Mouse (Mus musculus): ENCODE results near the gene Catsperg2. TPM values are rescaled to one million over a fixed set of nuclear protein-coding genes. Genes with fewer than 3 reads are reported as not detected.
"Not testable (repeated sequence)": the region's sequence is repeated elsewhere in the genome, so short reads cannot be mapped to it uniquely, and the experiment has no call there.

The Catsperg2 gene
- polyA plus RNA-seq, 1 experiment from 2014 or later: not detected

GRCm38 (mm10) chr7:29760476-29760875, 33.6 kb upstream of the Catsperg2 start:
- Histone ChIP-seq H3K9me3 (ENCODE audit: control insufficient read depth, low read length) (0 out of 2 replicates have a peak, but pooled peaks cover 3% of the 10 kb centered on the region), H3K36me3 (ENCODE audit: control insufficient read depth, insufficient read depth, low read length) (no peaks in the 10 kb centered on the region), H3K4me3 (ENCODE audit: low read depth, low read length) (no peak overlapping the region), H3K27ac (replicated peaks; ENCODE audit: low read depth, low read length) (no peak overlapping the region), H3K4me2 (ENCODE audit: low read depth, low read length) (no peak overlapping the region), H3K27me3 (replicated peaks; ENCODE audit: control insufficient read depth, insufficient read depth, low read length) (no peaks in the 10 kb centered on the region), H3K9ac (ENCODE audit: low read depth, low read length) (no peak overlapping the region), H3K4me1 (ENCODE audit: control insufficient read depth, insufficient read depth, low read length) (no peaks in the 10 kb centered on the region)
- WGBS: 85% methylated on average over 5 of the region's 5 CpGs
- ATAC-seq (ENCODE audit: low read depth) (no peak), DNase-seq (ENCODE audit: low spot score) (no peak)

- ATAC-seq (ENCODE audit: low read depth): no peak
- Histone ChIP-seq H3K9ac (ENCODE audit: low read depth, low read length) (no peak overlapping the region), H3K27me3 (replicated peaks; ENCODE audit: control insufficient read depth, insufficient read depth, low read length) (no peaks in the 10 kb centered on the region), H3K4me3 (ENCODE audit: low read depth, low read length) (no peak overlapping the region), H3K27ac (replicated peaks; ENCODE audit: low read depth, low read length) (no peak overlapping the region), H3K36me3 (ENCODE audit: control insufficient read depth, insufficient read depth, low read length) (no peaks in the 10 kb centered on the region), H3K9me3 (ENCODE audit: control insufficient read depth, low read length) (no peaks in the 10 kb centered on the region), H3K4me2 (ENCODE audit: low read depth, low read length) (no peak overlapping the region), H3K4me1 (ENCODE audit: control insufficient read depth, insufficient read depth, low read length) (no peaks in the 10 kb centered on the region)
- 83% methylated on average over 3 of the region's 3 CpGs for WGBS
- no peak for DNase-seq (ENCODE audit: low spot score)
Observed at GRCm38 (mm10) chr7:29742258-29742657, 15.4 kb upstream of the Catsperg2 start.

GRCm38 (mm10) chr7:29728055-29728454, 1.2 kb upstream of the Catsperg2 start:
- no peaks in the 10 kb centered on the region for H3K27me3 ChIP-seq (replicated peaks; ENCODE audit: control insufficient read depth, insufficient read depth, low read length)
- H3K9ac ChIP-seq (ENCODE audit: low read depth, low read length): no peak overlapping the region
- ATAC-seq (ENCODE audit: low read depth) (no peak), DNase-seq (ENCODE audit: low spot score) (peak; percentile 7)
- H3K36me3 ChIP-seq (ENCODE audit: control insufficient read depth, insufficient read depth, low read length): no peaks in the 10 kb centered on the region
- WGBS: 75% methylated on average over 2 of the region's 2 CpGs
- H3K4me1 ChIP-seq (ENCODE audit: control insufficient read depth, insufficient read depth, low read length): no peaks in the 10 kb centered on the region
- H3K27ac ChIP-seq (replicated peaks; ENCODE audit: low read depth, low read length): no peak overlapping the region
- no peak overlapping the region for H3K4me3 ChIP-seq (ENCODE audit: low read depth, low read length)
- no peak overlapping the region for H3K4me2 ChIP-seq (ENCODE audit: low read depth, low read length)
- H3K9me3 ChIP-seq (ENCODE audit: control insufficient read depth, low read length): peaks cover 10% of the 10 kb centered on the region

- not testable (repeated sequence) for H3K4me3 ChIP-seq (ENCODE audit: low read depth, low read length); H3K9ac ChIP-seq (ENCODE audit: low read depth, low read length); H3K4me2 ChIP-seq (ENCODE audit: low read depth, low read length); H3K27me3 ChIP-seq (replicated peaks; ENCODE audit: control insufficient read depth, insufficient read depth, low read length); H3K36me3 ChIP-seq (ENCODE audit: control insufficient read depth, insufficient read depth, low read length); H3K9me3 ChIP-seq (ENCODE audit: control insufficient read depth, low read length); H3K27ac ChIP-seq (replicated peaks; ENCODE audit: low read depth, low read length); ATAC-seq (ENCODE audit: low read depth); H3K4me1 ChIP-seq (ENCODE audit: control insufficient read depth, insufficient read depth, low read length)
- DNase-seq (ENCODE audit: low spot score): peak; percentile 13
- 23% methylated on average over 16 of the region's 17 CpGs for WGBS
Observed at GRCm38 (mm10) chr7:29725461-29726142, 1.2 kb downstream of the Catsperg2 start.

GRCm38 (mm10) chr7:29708891-29709290, 17.9 kb downstream of the Catsperg2 start:
- DNase-seq (ENCODE audit: low spot score); H3K9ac ChIP-seq (ENCODE audit: low read depth, low read length); H3K4me2 ChIP-seq (ENCODE audit: low read depth, low read length); H3K4me1 ChIP-seq (ENCODE audit: control insufficient read depth, insufficient read depth, low read length); H3K36me3 ChIP-seq (ENCODE audit: control insufficient read depth, insufficient read depth, low read length); H3K27me3 ChIP-seq (replicated peaks; ENCODE audit: control insufficient read depth, insufficient read depth, low read length); H3K4me3 ChIP-seq (ENCODE audit: low read depth, low read length); ATAC-seq (ENCODE audit: low read depth); H3K9me3 ChIP-seq (ENCODE audit: control insufficient read depth, low read length); H3K27ac ChIP-seq (replicated peaks; ENCODE audit: low read depth, low read length): not testable (repeated sequence)
- WGBS: 89% methylated on average over 2 of the region's 2 CpGs

GRCm38 (mm10) chr7:29695231-29695630, 31.6 kb downstream of the Catsperg2 start:
- not testable (repeated sequence) for ATAC-seq (ENCODE audit: low read depth); H3K9ac ChIP-seq (ENCODE audit: low read depth, low read length); DNase-seq (ENCODE audit: low spot score); H3K27ac ChIP-seq (replicated peaks; ENCODE audit: low read depth, low read length); H3K4me1 ChIP-seq (ENCODE audit: control insufficient read depth, insufficient read depth, low read length); H3K27me3 ChIP-seq (replicated peaks; ENCODE audit: control insufficient read depth, insufficient read depth, low read length); H3K9me3 ChIP-seq (ENCODE audit: control insufficient read depth, low read length); H3K36me3 ChIP-seq (ENCODE audit: control insufficient read depth, insufficient read depth, low read length); H3K4me3 ChIP-seq (ENCODE audit: low read depth, low read length); H3K4me2 ChIP-seq (ENCODE audit: low read depth, low read length)
- 84% methylated on average over 3 of the region's 3 CpGs for WGBS

GRCm38 (mm10) chr7:29681868-29682267, 45.0 kb downstream of the Catsperg2 start:
- ATAC-seq (ENCODE audit: low read depth) (no peak), DNase-seq (ENCODE audit: low spot score) (no peak)
- Histone ChIP-seq H3K4me2 (ENCODE audit: low read depth, low read length) (no peak overlapping the region), H3K9ac (ENCODE audit: low read depth, low read length) (no peak overlapping the region), H3K36me3 (ENCODE audit: control insufficient read depth, insufficient read depth, low read length) (no peaks in the 10 kb centered on the region), H3K27me3 (replicated peaks; ENCODE audit: control insufficient read depth, insufficient read depth, low read length) (no peaks in the 10 kb centered on the region), H3K27ac (replicated peaks; ENCODE audit: low read depth, low read length) (no peak overlapping the region), H3K4me3 (ENCODE audit: low read depth, low read length) (no peak overlapping the region), H3K4me1 (ENCODE audit: control insufficient read depth, insufficient read depth, low read length) (no peaks in the 10 kb centered on the region), H3K9me3 (ENCODE audit: control insufficient read depth, low read length) (peaks cover 19% of the 10 kb centered on the region; the same call in 1 of the 2 replicates)
- 66% methylated on average over 3 of the region's 3 CpGs for WGBS

MicroRNAs encoded within 50 kb of the gene (microRNA counts, 519-probe panel; counts per million panel counts)
- 2,318 counts per million, percentile 39 among the panel's probes with 10 or more counts for microRNA mmu-miR-1964

Small RNA genes within 50 kb of the gene (microRNA-seq; reads per million reads assigned to microRNA genes)
- gene Mir1964 (ENCODE audit: borderline number of aligned reads): 1.8 reads per million, percentile 5 among the genes with 10 or more reads in this experiment

Other genes starting within 250 kb of the Catsperg2 start
- 12.5 and 15.6 TPM in 2 replicates for gene Sipa1l3, start 208.4 kb downstream of the Catsperg2 start, polyA plus RNA-seq (2014; fragmentation: Nextera tagmentation; extraction: Ambion mirVana)
- gene Zfp84, start 41.5 kb upstream of the Catsperg2 start, polyA plus RNA-seq (2014; fragmentation: Nextera tagmentation; extraction: Ambion mirVana): 15.7 and 17.0 TPM in 2 replicates
- 9.4 and 10.4 TPM in 2 replicates for gene Zfp30, start 57.0 kb upstream of the Catsperg2 start, polyA plus RNA-seq (2014; fragmentation: Nextera tagmentation; extraction: Ambion mirVana)
- gene Zfp790, start 89.1 kb upstream of the Catsperg2 start, polyA plus RNA-seq (2014; fragmentation: Nextera tagmentation; extraction: Ambion mirVana): 12.8 and 14.5 TPM in 2 replicates
- 3.6 and 4.4 TPM in 2 replicates for gene Zfp940, start 126.6 kb upstream of the Catsperg2 start, polyA plus RNA-seq (2014; fragmentation: Nextera tagmentation; extraction: Ambion mirVana)
- gene Zfp420, start 132.9 kb upstream of the Catsperg2 start, polyA plus RNA-seq (2014; fragmentation: Nextera tagmentation; extraction: Ambion mirVana): 6.4 and 7.1 TPM in 2 replicates
- gene Zfp27, start 179.5 kb upstream of the Catsperg2 start, polyA plus RNA-seq (2014; fragmentation: Nextera tagmentation; extraction: Ambion mirVana): 12.0 and 13.7 TPM in 2 replicates
- 9.9 and 10.1 TPM in 2 replicates for gene Zfp383, start 181.2 kb upstream of the Catsperg2 start, polyA plus RNA-seq (2014; fragmentation: Nextera tagmentation; extraction: Ambion mirVana)
- 8.9 and 10.3 TPM in 2 replicates for gene Zfp74, start 227.1 kb upstream of the Catsperg2 start, polyA plus RNA-seq (2014; fragmentation: Nextera tagmentation; extraction: Ambion mirVana)